Mouse (Mus musculus) spleen, adult 2 months (tissue): ENCODE measurements around the gene Sprr1a. TPM values are rescaled to one million over a fixed set of nuclear protein-coding genes. Genes with fewer than 3 reads are reported as not detected.

ENCODE experiments used
- DNase-seq, 2 experiments: peaks; one replicate each; pipeline versions ENCODE4 v3.0.0 to v3.0.0-alpha.2; 2012 to 2021; ENCODE audit warnings: low spot score in 2 of 2, low read depth in 1 of 2
- H3K27ac ChIP-seq: fragments of 200-500 bp; 2 replicates; pipeline ENCODE4 v1.5.1; 2012; ENCODE audit warnings: low read length, inconsistent platforms; ENCODE audit not compliant: insufficient read depth
- H3K27me3 ChIP-seq: fragments of 200-500 bp; 2 replicates; pipeline ENCODE4 v1.6.1; 2012; ENCODE audit warnings: mild to moderate bottlenecking, moderate library complexity, low read length, inconsistent platforms; ENCODE audit not compliant: control insufficient read depth, insufficient read depth
- H3K36me3 ChIP-seq: fragments of 200-500 bp; 2 replicates; pipeline ENCODE4 v1.6.1; 2012; ENCODE audit warnings: mild to moderate bottlenecking, low read length, inconsistent platforms; ENCODE audit not compliant: control insufficient read depth, insufficient read depth
- H3K4me1 ChIP-seq: fragments of 200-500 bp; 2 replicates; pipeline ENCODE4 v1.6.1; 2011; ENCODE audit warnings: inconsistent platforms; ENCODE audit not compliant: control insufficient read depth, insufficient read depth, insufficient read length
- H3K4me3 ChIP-seq: fragments of 200-500 bp; 2 replicates; pipeline ENCODE4 v1.5.1; 2011; ENCODE audit warnings: mild to moderate bottlenecking, inconsistent platforms; ENCODE audit not compliant: insufficient read depth, insufficient read length; ENCODE audit errors: extremely low read depth
- CTCF ChIP-seq: fragments of 200-500 bp; IDR thresholded peaks from 2 replicates; pipeline ENCODE4 v1.5.1; 2011; ENCODE audit warnings: mild to moderate bottlenecking, inconsistent platforms; ENCODE audit not compliant: insufficient read depth, insufficient read length, insufficient replicate concordance; ENCODE audit errors: extremely low read depth
- POLR2A ChIP-seq: fragments of 200-500 bp; IDR thresholded peaks from 2 replicates; pipeline ENCODE4 v1.6.1; 2011; ENCODE audit warnings: low read depth, low read length, inconsistent platforms
- WGBS: fragments of 180-500 bp; shearing (Covaris S2); methylation state at CpG from one replicate; pipeline ENCODE4 v1.1.7; 2018; 5-methylcytosine and 5-hydroxymethylcytosine counted together
- polyA plus RNA-seq: library from polyadenylated mRNA; depleted of rRNA; stranded (reverse); fragments of >200 nt; gene quantifications from 2 replicates; pipeline ENCODE4 v1.2.3, GENCODE M21; 2012; rRNA removed

Gene Sprr1a
- polyA plus RNA-seq, 1 experiment = not detected

GRCm38 (mm10) chr3:92440177-92440576 is 45.5 kb downstream of the Sprr1a start:
- no peak for TF ChIP-seq CTCF
- TF ChIP-seq POLR2A = no peak
- Histone ChIP-seq H3K27me3 (no peaks in the 10 kb centered on the region), H3K27ac (no peak overlapping the region), H3K36me3 (no peaks in the 10 kb centered on the region), H3K4me3 (no peak overlapping the region), H3K4me1 (no peaks in the 10 kb centered on the region)
- WGBS = 82% methylated on average over 3 of the region's 3 CpGs
- no peak for DNase-seq

GRCm38 (mm10) chr3:92438689-92439088 is 47.0 kb downstream of the Sprr1a start, which contains the start of gene Sprr1b:
Gene Sprr1b, minus strand, starts transcription at chr3:92438789.
- no peaks in the 10 kb centered on the region for H3K36me3 ChIP-seq
- H3K4me3 ChIP-seq = no peak within 1 kb of the TSS
- no peaks in the 10 kb centered on the region for H3K4me1 ChIP-seq
- no peaks in the 10 kb centered on the region for H3K27me3 ChIP-seq
- DNase-seq = no peak
- WGBS = 88% methylated on average over 3 of the region's 3 CpGs
- no peak within 1 kb of the TSS for H3K27ac ChIP-seq
- TF ChIP-seq POLR2A (no peak), CTCF (no peak)

Other genes starting within 250 kb of the Sprr1a start
- not detected in 2 replicates for gene Sprr2a3, start 200.5 kb downstream of the Sprr1a start, polyA plus RNA-seq
- not detected in 2 replicates for gene Sprr2b, start 169.3 kb downstream of the Sprr1a start, polyA plus RNA-seq
- not detected in 2 replicates for gene Sprr2d, start 146.8 kb downstream of the Sprr1a start, polyA plus RNA-seq
- gene Sprr2e, start 133.8 kb downstream of the Sprr1a start, polyA plus RNA-seq = not detected in 2 replicates
- not detected in 2 replicates for gene Sprr2f, start 120.7 kb downstream of the Sprr1a start, polyA plus RNA-seq
- gene Sprr2h, start 100.2 kb downstream of the Sprr1a start, polyA plus RNA-seq = not detected in 2 replicates
- gene Sprr2i, start 77.9 kb downstream of the Sprr1a start, polyA plus RNA-seq = not detected in 2 replicates
- not detected in 2 replicates for gene Sprr2j-ps, start 67.8 kb downstream of the Sprr1a start, polyA plus RNA-seq
- gene Gm9774, start 56.5 kb downstream of the Sprr1a start, polyA plus RNA-seq = 3.5 and 6.0 TPM in 2 replicates
- gene Sprr2k, start 53.3 kb downstream of the Sprr1a start, polyA plus RNA-seq = not detected in 2 replicates
- not detected in 2 replicates for gene Sprr1b, start 47.1 kb downstream of the Sprr1a start, polyA plus RNA-seq
- gene Sprr3, start 27.2 kb downstream of the Sprr1a start, polyA plus RNA-seq = not detected in 2 replicates
- not detected in 2 replicates for gene Sprr4, start 14.6 kb upstream of the Sprr1a start, polyA plus RNA-seq
- not detected in 2 replicates for gene 2310046K23Rik, start 48.6 kb upstream of the Sprr1a start, polyA plus RNA-seq
- not detected in 2 replicates for gene Ivl, start 87.8 kb upstream of the Sprr1a start, polyA plus RNA-seq
- gene Smcp, start 103.1 kb upstream of the Sprr1a start, polyA plus RNA-seq = not detected in 2 replicates
- gene 2210017I01Rik, start 121.6 kb upstream of the Sprr1a start, polyA plus RNA-seq = not detected in 2 replicates
- not detected in 2 replicates for gene Lce6a, start 135.8 kb upstream of the Sprr1a start, polyA plus RNA-seq
- not detected in 2 replicates for gene Lce1a1, start 162.4 kb upstream of the Sprr1a start, polyA plus RNA-seq
- gene Lce1b, start 171.0 kb upstream of the Sprr1a start, polyA plus RNA-seq = not detected in 2 replicates
- not detected in 2 replicates for gene Lce1a2, start 184.4 kb upstream of the Sprr1a start, polyA plus RNA-seq
- not detected in 2 replicates for gene Lce1c, start 193.4 kb upstream of the Sprr1a start, polyA plus RNA-seq
- not detected in 2 replicates for gene Lce1d, start 201.3 kb upstream of the Sprr1a start, polyA plus RNA-seq
- not detected in 2 replicates for gene Lce1e, start 223.2 kb upstream of the Sprr1a start, polyA plus RNA-seq
- not detected in 2 replicates for gene Lce1f, start 234.5 kb upstream of the Sprr1a start, polyA plus RNA-seq